Mouse (Mus musculus): ENCODE results near the gene Wdfy3. TPM values are rescaled to one million over a fixed set of nuclear protein-coding genes. Genes with fewer than 3 reads are reported as not detected.

Wdfy3 gene
- polyA plus RNA-seq, 1 experiment, result 43.6 TPM

DNA sequence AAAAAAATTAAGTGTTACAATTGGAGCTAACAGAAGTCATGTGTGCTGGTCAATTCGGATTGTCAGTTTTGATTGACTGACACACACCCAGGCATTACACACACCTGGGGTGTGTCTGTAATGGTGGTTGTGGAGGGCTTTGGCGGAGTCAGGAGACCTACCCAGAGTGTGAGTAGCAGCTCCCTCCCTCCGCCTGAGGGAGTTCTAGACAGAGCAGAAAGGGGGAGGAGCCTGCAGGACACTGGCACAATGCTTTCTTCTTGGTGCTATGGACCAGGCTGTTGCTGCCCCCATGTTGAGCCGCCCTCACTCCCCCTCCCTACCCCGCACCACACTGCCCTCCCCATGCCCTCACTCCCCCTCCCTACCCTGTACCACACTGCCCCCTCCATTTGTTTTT, 279.2 kb downstream of the Wdfy3 start:
- H3K4me3 ChIP-seq (ENCODE audit: insufficient read depth, low read length), result no peak overlapping the region
- TF ChIP-seq POLR2A (IDR thresholded peaks at IDR 0.05; ENCODE audit: extremely low read depth, insufficient read depth, low read length) (no peak), CTCF (IDR thresholded peaks at IDR 0.05; ENCODE audit: extremely low read depth, insufficient read depth, low read length) (no peak)

DNA sequence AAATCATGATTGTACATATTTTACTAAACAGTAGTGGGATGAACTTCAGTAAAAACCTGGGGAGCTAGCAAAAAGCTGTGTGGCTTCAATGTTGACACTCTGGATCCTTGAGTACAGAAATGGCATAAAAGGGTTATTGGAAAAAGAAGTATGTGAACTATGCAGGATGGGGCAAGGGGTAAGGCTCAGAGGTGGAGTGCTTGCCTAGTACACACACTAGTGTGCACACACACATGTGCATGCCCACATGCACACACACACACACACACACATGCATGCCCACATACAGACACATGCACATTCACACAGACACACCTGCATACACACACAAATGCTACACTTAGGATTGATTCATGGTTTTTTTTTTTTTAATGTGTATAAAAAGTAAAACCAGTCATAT, 280.0 kb downstream of the Wdfy3 start:
- Histone ChIP-seq H3K4me1 (ENCODE audit: control insufficient read depth, insufficient read depth, low read length) (no peaks in the 10 kb centered on the region), H3K27ac (ENCODE audit: insufficient read depth, low read length) (no peak overlapping the region), H3K4me3 (ENCODE audit: insufficient read depth, low read length) (no peak overlapping the region)
- no peak for TF ChIP-seq POLR2A (IDR thresholded peaks at IDR 0.05; ENCODE audit: extremely low read depth, insufficient read depth, low read length)
- no peak for TF ChIP-seq CTCF (IDR thresholded peaks at IDR 0.05; ENCODE audit: extremely low read depth, insufficient read depth, low read length)

More for the DNA sequence above, 279.2 kb downstream of the Wdfy3 start:
- no peak overlapping the region for H3K27ac ChIP-seq (ENCODE audit: insufficient read depth, low read length)
- H3K4me1 ChIP-seq (ENCODE audit: control insufficient read depth, insufficient read depth, low read length), result no peaks in the 10 kb centered on the region

DNA sequence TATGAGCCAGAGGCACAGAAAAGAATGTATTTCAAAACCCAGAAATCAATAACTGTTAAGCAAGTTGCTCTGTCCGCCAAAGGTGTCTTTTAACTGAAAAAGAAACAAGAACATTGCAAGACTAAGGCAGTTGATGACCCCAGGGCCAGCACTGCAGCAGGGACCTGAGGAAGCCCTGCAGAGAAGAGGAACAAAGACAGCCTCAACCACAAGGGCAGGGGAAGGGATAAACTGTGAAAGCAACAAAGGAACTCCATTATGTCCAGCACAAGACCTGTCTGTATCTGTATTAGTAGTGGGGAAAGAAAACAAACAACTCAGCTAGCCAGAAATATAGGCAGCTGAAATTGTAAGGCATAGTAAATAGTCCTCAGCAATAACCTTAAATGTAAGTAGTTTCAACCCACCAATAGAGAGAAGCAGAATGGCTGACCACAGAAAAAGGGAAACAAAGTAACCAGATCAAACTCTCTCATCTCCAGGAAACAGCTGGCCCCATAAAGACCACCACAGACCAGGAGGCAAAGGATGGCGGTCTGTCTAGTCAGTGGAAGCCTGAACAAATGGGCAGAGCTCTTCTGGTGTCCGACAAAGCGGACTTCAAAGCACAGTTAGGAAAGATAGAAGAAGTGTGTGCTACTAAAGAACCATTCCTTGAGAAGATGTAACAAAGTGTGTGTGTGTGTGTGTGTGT, 283.7 kb downstream of the Wdfy3 start:
- no peak overlapping the region for H3K27ac ChIP-seq (ENCODE audit: insufficient read depth, low read length)
- H3K4me1 ChIP-seq (ENCODE audit: control insufficient read depth, insufficient read depth, low read length), result peaks cover 6% of the 10 kb centered on the region
- no peak overlapping the region for H3K4me3 ChIP-seq (ENCODE audit: insufficient read depth, low read length)
- TF ChIP-seq POLR2A (IDR thresholded peaks at IDR 0.05; ENCODE audit: extremely low read depth, insufficient read depth, low read length) (no peak), CTCF (IDR thresholded peaks at IDR 0.05; ENCODE audit: extremely low read depth, insufficient read depth, low read length) (no peak)

DNA sequence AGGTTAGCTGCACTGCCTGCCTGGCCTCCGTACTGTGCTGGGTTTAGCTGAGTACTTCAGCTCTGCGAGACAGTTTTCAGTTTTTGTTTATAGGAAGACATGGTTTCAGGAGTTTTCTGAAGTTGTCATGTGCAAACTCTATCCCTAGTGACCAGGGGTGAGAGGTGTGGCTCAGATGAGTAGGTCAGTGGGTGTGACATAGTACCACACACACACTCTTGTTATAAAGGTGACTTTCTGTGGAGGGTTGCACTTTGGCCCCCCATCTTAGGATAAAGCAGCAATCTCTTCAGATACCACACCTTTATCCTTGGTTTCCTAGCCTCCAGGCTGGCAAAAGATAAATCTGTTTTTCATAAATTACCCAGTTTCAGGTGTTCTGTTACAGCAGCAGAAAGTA, 284.9 kb downstream of the Wdfy3 start:
- no peak overlapping the region for H3K4me3 ChIP-seq (ENCODE audit: insufficient read depth, low read length)
- no peak overlapping the region for H3K27ac ChIP-seq (ENCODE audit: insufficient read depth, low read length)
- peaks cover 12% of the 10 kb centered on the region for H3K4me1 ChIP-seq (ENCODE audit: control insufficient read depth, insufficient read depth, low read length)
- no peak for TF ChIP-seq CTCF (IDR thresholded peaks at IDR 0.05; ENCODE audit: extremely low read depth, insufficient read depth, low read length)
- no peak for TF ChIP-seq POLR2A (IDR thresholded peaks at IDR 0.05; ENCODE audit: extremely low read depth, insufficient read depth, low read length)

DNA sequence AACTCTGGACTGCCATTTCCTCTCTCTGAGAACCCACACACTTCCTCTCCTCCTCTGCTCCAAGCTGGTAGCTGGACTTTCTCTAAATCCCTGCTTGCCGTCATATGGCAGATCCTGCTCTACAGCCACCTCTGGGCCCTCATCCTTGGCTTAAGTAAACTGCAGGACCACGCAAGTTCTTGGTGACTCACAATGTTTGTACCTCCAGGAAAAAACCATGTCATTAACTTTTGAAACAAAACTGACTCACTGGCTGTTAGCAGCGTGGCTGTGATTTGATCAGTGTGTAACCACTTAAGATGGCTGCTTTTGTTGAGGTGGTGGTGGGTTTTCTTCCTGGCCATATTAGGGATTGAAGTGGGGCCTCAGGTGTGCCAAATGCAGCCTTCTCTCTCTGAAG, 285.4 kb downstream of the Wdfy3 start:
- H3K4me3 ChIP-seq (ENCODE audit: insufficient read depth, low read length), result no peak overlapping the region

More for the DNA sequence above, 285.4 kb downstream of the Wdfy3 start:
- TF ChIP-seq CTCF (IDR thresholded peaks at IDR 0.05; ENCODE audit: extremely low read depth, insufficient read depth, low read length) (no peak), POLR2A (IDR thresholded peaks at IDR 0.05; ENCODE audit: extremely low read depth, insufficient read depth, low read length) (no peak)
- Histone ChIP-seq H3K4me1 (ENCODE audit: control insufficient read depth, insufficient read depth, low read length) (peaks cover 13% of the 10 kb centered on the region), H3K27ac (ENCODE audit: insufficient read depth, low read length) (no peak overlapping the region)
